Mouse (Mus musculus) duodenum, adult 2 months (tissue): ENCODE data around the gene Perp. TPM values are rescaled to one million over a fixed set of nuclear protein-coding genes. Genes with fewer than 3 reads are reported as not detected.

Source experiments
- polyA plus RNA-seq: library from polyadenylated mRNA; depleted of rRNA; stranded (reverse); fragments of >200 nt; gene quantifications from 2 replicates; pipeline ENCODE4 v1.2.3, GENCODE M21; 2012; ENCODE audit warnings: low replicate concordance; rRNA removed

Perp gene
- polyA plus RNA-seq: 199 and 478 TPM in 2 replicates

DNA sequence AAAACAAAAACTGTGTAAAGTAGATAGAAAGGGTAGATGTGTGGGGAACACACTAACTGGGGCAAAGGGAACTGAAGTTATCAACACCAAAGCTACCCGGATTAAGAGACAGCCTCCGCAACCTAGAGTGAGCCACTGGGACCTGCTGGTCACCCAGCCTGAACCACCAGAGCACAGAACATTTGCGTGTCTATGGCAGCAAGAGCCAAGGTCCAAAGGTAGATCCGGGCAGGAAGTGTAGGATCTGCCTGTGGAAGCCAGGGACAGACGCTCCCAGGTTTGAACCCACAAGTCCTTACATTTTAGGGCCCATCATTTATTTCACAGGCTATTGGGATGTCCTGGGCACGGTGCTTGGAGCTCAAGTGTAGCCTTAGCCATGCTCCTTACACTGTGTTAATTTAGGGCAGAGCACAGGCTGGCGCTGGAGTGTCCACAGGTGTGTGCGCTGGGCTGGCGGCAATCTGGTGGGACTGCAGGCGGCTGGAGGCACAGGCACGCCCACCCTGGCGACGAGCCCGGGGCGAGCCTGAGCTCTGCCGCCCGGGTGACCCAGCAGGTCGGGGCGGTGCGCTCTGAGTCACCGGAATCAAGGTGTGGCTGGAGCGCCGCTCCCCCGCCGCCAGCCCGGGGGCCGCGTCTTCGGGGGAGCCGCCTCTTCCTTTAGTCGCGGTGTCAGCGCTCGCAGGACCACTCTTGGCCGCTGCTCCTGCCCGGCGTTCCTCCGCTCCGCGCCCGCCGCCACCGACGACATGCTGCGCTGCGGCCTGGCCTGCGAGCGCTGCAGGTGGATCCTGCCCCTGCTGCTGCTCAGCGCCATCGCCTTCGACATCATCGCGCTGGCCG lies at the start of gene Perp:
TSS of gene Perp (plus strand) at position 580 of the 846 bp plus-strand sequence.

Other genes with a start within 250 kb of the Perp start
- 0.46 and 2.9 TPM in 2 replicates for gene Arfgef3, start 101.1 kb upstream of the Perp start, polyA plus RNA-seq
- not detected in 2 replicates for gene Gm4922, start 58.2 kb upstream of the Perp start, polyA plus RNA-seq
- gene Tnfaip3, start 170.6 kb downstream of the Perp start, polyA plus RNA-seq: 2.3 and 6.0 TPM in 2 replicates